Mouse (Mus musculus) intestine, embryonic 16.5 days (tissue): Measurements from ENCODE around the gene Pik3c2b. TPM values are rescaled to one million over a fixed set of nuclear protein-coding genes. Genes with fewer than 3 reads are reported as not detected.
A peak's percentile ranks its signal among the peaks of the same experiment; 100 is the strongest.

ENCODE experiments used
- ATAC-seq: fragments of 200-750 bp; cut with Nextera tagmentation; 2 replicates; pipeline ENCODE4 v1.8.0; 2017; ENCODE audit warnings: moderate TSS enrichment, moderate library complexity
- H3K27ac ChIP-seq: fragments of 300-500 bp; sonication (generic); 2 replicates; pipeline ENCODE4 v1.5.1; 2014; ENCODE audit warnings: mild to moderate bottlenecking, low read length
- H3K27me3 ChIP-seq: fragments of 300-500 bp; sonication (generic); replicated peaks from 2 replicates; pipeline ENCODE4 v1.6.1; 2014; ENCODE audit warnings: low read length, control low read depth, mixed read lengths; ENCODE audit not compliant: control insufficient read depth, insufficient read depth
- H3K36me3 ChIP-seq: fragments of 300-500 bp; sonication (generic); 2 replicates; pipeline ENCODE4 v1.6.1; 2014; ENCODE audit warnings: low read length, control low read depth; ENCODE audit not compliant: control insufficient read depth, insufficient read depth
- H3K4me1 ChIP-seq: fragments of 300-500 bp; sonication (generic); 2 replicates; pipeline ENCODE4 v1.6.1; 2014; ENCODE audit warnings: low read length, control low read depth, mixed read lengths; ENCODE audit not compliant: control insufficient read depth, insufficient read depth
- H3K4me2 ChIP-seq: fragments of 300-500 bp; sonication (generic); 2 replicates; pipeline ENCODE4 v1.6.1; 2014; ENCODE audit warnings: low read depth, low read length, control low read depth
- H3K4me3 ChIP-seq: fragments of 300-500 bp; sonication (generic); 2 replicates; pipeline ENCODE4 v1.5.1; 2014; ENCODE audit warnings: mild to moderate bottlenecking, low read length
- H3K9ac ChIP-seq: fragments of 300-500 bp; sonication (generic); 2 replicates; pipeline ENCODE4 v1.6.1; 2014; ENCODE audit warnings: low read depth, low read length
- H3K9me3 ChIP-seq: fragments of 300-500 bp; sonication (generic); 2 replicates; pipeline ENCODE4 v1.6.1; 2016; ENCODE audit warnings: low read length, control low read depth; ENCODE audit not compliant: control insufficient read depth
- WGBS: fragments of 180-500 bp; shearing (Covaris S2); extraction: QIAGEN DNeasy Blood & Tissue Kit; methylation state at CpG from one replicate; pipeline ENCODE4 v1.1.7; 2014; 5-methylcytosine and 5-hydroxymethylcytosine counted together
- polyA plus RNA-seq: library from polyadenylated mRNA; unstranded; fragments of >200 nt; fragmentation: Nextera tagmentation; extraction: Ambion mirVana; gene quantifications from 2 replicates; pipeline ENCODE4 v1.2.1, GENCODE M21; 2015

Gene Pik3c2b
- polyA plus RNA-seq, 1 experiment from 2014 or later, result 5.3 TPM

- Histone ChIP-seq H3K9ac (no peak overlapping the region), H3K27me3 (no peaks in the 10 kb centered on the region), H3K4me1 (peaks cover 24% of the 10 kb centered on the region), H3K27ac (peak overlapping the region; percentile 69), H3K4me2 (no peak overlapping the region), H3K36me3 (no peaks in the 10 kb centered on the region), H3K4me3 (no peak overlapping the region), H3K9me3 (no peaks in the 10 kb centered on the region)
- peak; percentile 83 for ATAC-seq
- WGBS, result 51% methylated on average over 6 of the region's 6 CpGs
These were observed 78.7 kb downstream of the Pik3c2b start for GRCm38 (mm10) chr1:133124137-133124536.

DNA sequence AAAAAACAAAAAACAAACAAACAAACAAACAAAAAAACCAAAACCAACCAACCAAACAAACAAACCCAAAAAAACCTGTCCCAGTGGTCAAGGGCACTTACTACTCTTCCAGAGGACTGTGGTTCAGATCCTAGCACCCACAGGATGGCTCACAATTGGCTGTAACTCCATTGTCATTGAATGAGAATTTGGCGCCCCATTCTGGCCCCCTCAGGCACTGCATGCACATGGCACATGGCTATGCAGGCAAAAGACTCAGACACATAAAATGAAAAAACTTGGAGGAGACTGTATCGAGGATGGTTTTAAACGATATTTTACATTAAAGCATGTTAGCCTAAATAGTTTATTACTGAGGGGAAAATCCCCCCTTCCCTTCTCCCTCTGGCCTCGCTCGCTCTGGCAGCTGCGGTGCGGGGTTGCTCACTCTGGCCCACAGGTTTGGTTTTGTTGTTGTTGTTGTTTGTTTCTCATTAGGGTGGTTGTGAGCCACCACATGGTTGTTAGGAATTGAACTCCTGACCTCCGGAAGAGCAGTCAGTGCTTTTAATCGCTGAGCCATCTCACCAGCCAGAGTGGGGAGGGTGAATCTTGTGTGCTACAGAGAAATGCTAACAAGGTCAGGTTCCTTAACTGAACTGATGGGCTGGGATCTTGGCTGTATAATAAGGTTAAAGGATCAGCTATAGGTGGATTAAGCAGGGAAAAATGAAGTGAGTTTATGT, 80.3 kb downstream of the Pik3c2b start:
- Histone ChIP-seq H3K9me3 (no peaks in the 10 kb centered on the region), H3K4me3 (no peak overlapping the region), H3K9ac (no peak overlapping the region), H3K27me3 (no peaks in the 10 kb centered on the region), H3K4me2 (no peak overlapping the region), H3K36me3 (no peaks in the 10 kb centered on the region), H3K27ac (no peak overlapping the region), H3K4me1 (peaks cover 17% of the 10 kb centered on the region; the same call in 1 of the 2 replicates)
- 86% methylated on average over 9 of the region's 9 CpGs for WGBS
- no peak for ATAC-seq

GRCm38 (mm10) chr1:133126365-133126740, 80.9 kb downstream of the Pik3c2b start:
- 68% methylated on average over 4 of the region's 4 CpGs for WGBS
- ATAC-seq, result no peak
- H3K27me3 ChIP-seq, result no peaks in the 10 kb centered on the region
- H3K9me3 ChIP-seq, result no peaks in the 10 kb centered on the region
- H3K4me3 ChIP-seq, result no peak overlapping the region
- H3K27ac ChIP-seq, result no peak overlapping the region
- peaks cover 13% of the 10 kb centered on the region; the same call in 1 of the 2 replicates for H3K4me1 ChIP-seq
- no peaks in the 10 kb centered on the region for H3K36me3 ChIP-seq
- no peak overlapping the region for H3K4me2 ChIP-seq
- H3K9ac ChIP-seq, result no peak overlapping the region

- Histone ChIP-seq H3K4me1 (peaks cover 12% of the 10 kb centered on the region; the same call in 1 of the 2 replicates), H3K27ac (no peak overlapping the region), H3K9me3 (no peaks in the 10 kb centered on the region), H3K4me3 (no peak overlapping the region), H3K36me3 (no peaks in the 10 kb centered on the region), H3K9ac (no peak overlapping the region), H3K27me3 (no peaks in the 10 kb centered on the region), H3K4me2 (no peak overlapping the region)
- no peak for ATAC-seq
- WGBS, result 55% methylated on average over 9 of the region's 9 CpGs
These were observed 81.9 kb downstream of the Pik3c2b start for GRCm38 (mm10) chr1:133127328-133127727.

DNA sequence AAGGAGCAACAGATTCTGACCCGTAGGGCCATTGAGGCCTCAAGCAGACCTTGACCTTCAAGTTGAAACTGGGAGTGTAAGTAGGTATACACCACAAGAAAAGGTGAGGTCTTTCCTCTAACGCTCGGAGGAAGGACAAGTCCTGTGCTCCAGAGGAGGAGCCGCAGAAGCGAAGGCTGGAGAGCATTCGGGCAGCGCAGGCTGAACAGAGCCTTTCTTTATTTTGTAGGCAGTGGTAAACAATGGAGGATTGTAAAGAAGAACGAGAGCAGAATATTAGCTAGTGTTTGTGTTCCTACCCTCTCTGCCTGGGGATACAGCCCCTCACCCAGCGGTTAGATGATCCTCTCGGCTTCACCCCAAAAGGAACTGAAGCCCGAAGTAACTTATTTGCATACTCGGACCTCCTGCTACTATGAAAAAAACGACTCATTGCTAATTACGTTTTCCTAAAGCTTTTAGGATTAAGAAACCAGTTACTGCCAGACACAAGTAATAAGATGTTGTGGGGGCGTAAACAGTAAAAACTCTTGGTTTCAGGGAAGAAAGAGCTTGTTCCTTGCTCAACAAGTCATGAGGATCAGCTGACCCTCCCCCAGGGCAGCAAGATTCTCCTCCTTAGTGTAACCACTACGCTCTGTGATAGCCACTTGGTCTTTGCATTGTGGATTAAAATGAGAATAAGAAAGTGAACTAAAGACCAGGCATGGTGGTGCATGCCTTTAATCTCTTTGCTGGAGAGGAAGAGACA, 84.2 kb downstream of the Pik3c2b start:
- Histone ChIP-seq H3K36me3 (no peaks in the 10 kb centered on the region), H3K4me3 (peak overlapping the region; percentile 17), H3K9me3 (no peaks in the 10 kb centered on the region), H3K4me2 (peak overlapping the region; percentile 58), H3K27me3 (no peaks in the 10 kb centered on the region), H3K27ac (peak overlapping the region; percentile 95), H3K9ac (peak overlapping the region; percentile 100), H3K4me1 (peaks cover 5% of the 10 kb centered on the region)
- WGBS, result 32% methylated on average over 16 of the region's 16 CpGs
- ATAC-seq, result no peak

- Histone ChIP-seq H3K36me3 (no peaks in the 10 kb centered on the region), H3K27me3 (no peaks in the 10 kb centered on the region), H3K9me3 (no peaks in the 10 kb centered on the region), H3K4me1 (peaks cover 10% of the 10 kb centered on the region), H3K4me3 (peak within 1 kb of the TSS; percentile 98), H3K4me2 (peak within 1 kb of the TSS; percentile 93), H3K9ac (peak within 1 kb of the TSS; percentile 100), H3K27ac (peak within 1 kb of the TSS; percentile 99)
- ATAC-seq, result peak; percentile 98
- WGBS, result under 1% methylated on average over 72 of the region's 72 CpGs
These were observed 85.4 kb downstream of the Pik3c2b start, which contains the start of gene Ppp1r15b for GRCm38 (mm10) chr1:133130638-133131560. Gene Ppp1r15b (plus strand): TSS chr1:133131143.

- H3K4me1 ChIP-seq, result peaks cover 12% of the 10 kb centered on the region
- peak overlapping the region; percentile 100 for H3K9ac ChIP-seq
- WGBS, result 1% methylated on average over 35 of the region's 35 CpGs
- no peaks in the 10 kb centered on the region for H3K27me3 ChIP-seq
- no peaks in the 10 kb centered on the region for H3K36me3 ChIP-seq
- peak overlapping the region; percentile 99 for H3K27ac ChIP-seq
- no peak for ATAC-seq
- H3K9me3 ChIP-seq, result no peaks in the 10 kb centered on the region
- H3K4me3 ChIP-seq, result peak overlapping the region; percentile 98
- peak overlapping the region; percentile 93 for H3K4me2 ChIP-seq
These were observed 86.1 kb downstream of the Pik3c2b start for GRCm38 (mm10) chr1:133131561-133131905.

- Histone ChIP-seq H3K4me2 (peak overlapping the region; percentile 93), H3K36me3 (no peaks in the 10 kb centered on the region; the same call in 1 of the 2 replicates), H3K4me1 (peaks cover 12% of the 10 kb centered on the region), H3K9ac (peak overlapping the region; percentile 100), H3K27ac (peak overlapping the region; percentile 99), H3K27me3 (no peaks in the 10 kb centered on the region), H3K9me3 (no peaks in the 10 kb centered on the region), H3K4me3 (peak overlapping the region; percentile 98)
- ATAC-seq, result no peak
- WGBS, result under 1% methylated on average over 11 of the region's 11 CpGs
These were observed 86.5 kb downstream of the Pik3c2b start for GRCm38 (mm10) chr1:133131936-133132335.
